Mouse (Mus musculus) liver, embryonic 15.5 days (tissue): ENCODE data around the gene Tut1. TPM values are rescaled to one million over a fixed set of nuclear protein-coding genes. Genes with fewer than 3 reads are reported as not detected.

ENCODE experiments used
- ATAC-seq: fragments of 200-750 bp; cut with Nextera tagmentation; 2 replicates; pipeline ENCODE4 v1.8.0; 2017; ENCODE audit warnings: moderate number of reproducible peaks, mild to moderate bottlenecking, moderate library complexity; ENCODE audit not compliant: insufficient read depth
- H3K27ac ChIP-seq: fragments of 300-500 bp; sonication (generic); replicated peaks from 2 replicates; pipeline ENCODE4 v1.5.1; 2015; ENCODE audit warnings: mild to moderate bottlenecking, inconsistent platforms
- H3K27me3 ChIP-seq: fragments of 300-500 bp; sonication (generic); 2 replicates; pipeline ENCODE4 v1.6.1; 2015; ENCODE audit warnings: mild to moderate bottlenecking, inconsistent platforms
- H3K36me3 ChIP-seq: fragments of 300-500 bp; sonication (generic); replicated peaks from 2 replicates; pipeline ENCODE4 v1.6.1; 2015; ENCODE audit warnings: moderate library complexity, mild to moderate bottlenecking, inconsistent platforms
- H3K4me1 ChIP-seq: fragments of 300-500 bp; sonication (generic); replicated peaks from 2 replicates; pipeline ENCODE4 v1.6.1; 2015; ENCODE audit warnings: inconsistent platforms
- H3K4me2 ChIP-seq: fragments of 300-500 bp; sonication (generic); 2 replicates; pipeline ENCODE4 v1.6.1; 2015; ENCODE audit warnings: moderate library complexity, mild to moderate bottlenecking, inconsistent platforms
- H3K4me3 ChIP-seq: fragments of 300-500 bp; sonication (generic); replicated peaks from 2 replicates; pipeline ENCODE4 v1.5.1; 2015; ENCODE audit warnings: mild to moderate bottlenecking, inconsistent platforms
- H3K9ac ChIP-seq: fragments of 300-500 bp; sonication (generic); 2 replicates; pipeline ENCODE4 v1.6.1; 2015; ENCODE audit warnings: moderate library complexity, mild to moderate bottlenecking, inconsistent platforms
- H3K9me3 ChIP-seq: fragments of 300-500 bp; sonication (generic); replicated peaks from 2 replicates; pipeline ENCODE4 v1.6.1; 2016; ENCODE audit warnings: inconsistent platforms
- WGBS: fragments of 180-500 bp; shearing (Covaris S2); methylation state at CpG from one replicate; pipeline ENCODE4 v1.1.7; 2015; ENCODE audit warnings: mixed read lengths; ENCODE audit not compliant: insufficient replicate concordance; 5-methylcytosine and 5-hydroxymethylcytosine counted together
- polyA plus RNA-seq: library from polyadenylated mRNA; unstranded; fragments of >200 nt; fragmentation: Nextera tagmentation; extraction: Ambion mirVana; gene quantifications from 2 replicates; pipeline ENCODE4 v1.2.1, GENCODE M21; 2015

The Tut1 gene
- polyA plus RNA-seq, 1 experiment from 2014 or later, result 13.7 TPM

- Histone ChIP-seq H3K4me3 (no peak overlapping the region), H3K27me3 (peaks cover 27% of the 10 kb centered on the region), H3K9ac (no peak overlapping the region), H3K4me2 (no peak overlapping the region), H3K36me3 (peaks cover 29% of the 10 kb centered on the region), H3K4me1 (peaks cover 44% of the 10 kb centered on the region), H3K9me3 (no peaks in the 10 kb centered on the region), H3K27ac (peak overlapping the region; percentile 29; the same call in 1 of the 2 replicates)
- 8% methylated on average over 4 of the region's 4 CpGs for WGBS
- 0 out of 2 replicates have a peak, but pooled peaks have one; percentile 16 for ATAC-seq
Observed at GRCm38 (mm10) chr19:8983150-8983650, 29.6 kb downstream of the Tut1 start.

GRCm38 (mm10) chr19:8984255-8984868, 30.7 kb downstream of the Tut1 start:
- Histone ChIP-seq H3K27me3 (peaks cover 39% of the 10 kb centered on the region), H3K9me3 (no peaks in the 10 kb centered on the region), H3K4me2 (no peak overlapping the region), H3K4me1 (peaks cover 51% of the 10 kb centered on the region), H3K9ac (no peak overlapping the region), H3K36me3 (peaks cover 17% of the 10 kb centered on the region), H3K27ac (no peak overlapping the region), H3K4me3 (no peak overlapping the region)
- 28% methylated on average over 7 of the region's 7 CpGs for WGBS
- ATAC-seq, result no peak

- Histone ChIP-seq H3K9me3 (no peaks in the 10 kb centered on the region), H3K27me3 (peaks cover 54% of the 10 kb centered on the region), H3K4me1 (peaks cover 62% of the 10 kb centered on the region), H3K36me3 (peaks cover 3% of the 10 kb centered on the region; the same call in 1 of the 2 replicates), H3K9ac (no peak overlapping the region), H3K4me3 (no peak overlapping the region), H3K4me2 (no peak overlapping the region), H3K27ac (no peak overlapping the region)
- no peak for ATAC-seq
- WGBS, result 59% methylated on average over 5 of the region's 5 CpGs
Observed at GRCm38 (mm10) chr19:8985891-8986290, 32.2 kb downstream of the Tut1 start.

- Histone ChIP-seq H3K4me1 (peaks cover 57% of the 10 kb centered on the region), H3K4me2 (no peak overlapping the region), H3K9me3 (no peaks in the 10 kb centered on the region), H3K27me3 (peaks cover 68% of the 10 kb centered on the region), H3K27ac (no peak overlapping the region), H3K4me3 (no peak overlapping the region), H3K36me3 (no peaks in the 10 kb centered on the region), H3K9ac (no peak overlapping the region)
- no peak for ATAC-seq
- 46% methylated on average over 2 of the region's 2 CpGs for WGBS
Observed at GRCm38 (mm10) chr19:8987816-8988215, 34.2 kb downstream of the Tut1 start.

GRCm38 (mm10) chr19:8988346-8989065, 34.9 kb downstream of the Tut1 start:
- Histone ChIP-seq H3K4me3 (peak overlapping the region; percentile 59), H3K27ac (0 out of 2 replicates have a peak overlapping the region, but pooled peaks have one; percentile 9), H3K9me3 (no peaks in the 10 kb centered on the region), H3K9ac (no peak overlapping the region), H3K27me3 (peaks cover 68% of the 10 kb centered on the region), H3K4me2 (peak overlapping the region; percentile 80), H3K36me3 (no peaks in the 10 kb centered on the region), H3K4me1 (peaks cover 57% of the 10 kb centered on the region)
- no peak for ATAC-seq
- 36% methylated on average over 15 of the region's 15 CpGs for WGBS

- Histone ChIP-seq H3K9me3 (no peaks in the 10 kb centered on the region), H3K9ac (peak within 1 kb of the TSS; percentile 51), H3K4me3 (peak within 1 kb of the TSS; percentile 59), H3K27ac (0 out of 2 replicates have a peak within 1 kb of the TSS, but pooled peaks have one; percentile 38), H3K27me3 (peaks cover 68% of the 10 kb centered on the region), H3K4me1 (peaks cover 54% of the 10 kb centered on the region), H3K4me2 (peak within 1 kb of the TSS; percentile 80), H3K36me3 (no peaks in the 10 kb centered on the region)
- WGBS, result under 1% methylated on average over 42 of the region's 42 CpGs
- ATAC-seq, result peak; percentile 63
Observed at GRCm38 (mm10) chr19:8989066-8989566, 35.5 kb downstream of the Tut1 start, which contains the start of gene Ahnak. TSS of gene Ahnak (plus strand) at chr19:8989284.

GRCm38 (mm10) chr19:8989567-8990431, 36.2 kb downstream of the Tut1 start:
- 0 out of 2 replicates have a peak overlapping the region, but pooled peaks have one; percentile 38 for H3K27ac ChIP-seq
- peak overlapping the region; percentile 59 for H3K4me3 ChIP-seq
- H3K36me3 ChIP-seq, result no peaks in the 10 kb centered on the region
- H3K4me2 ChIP-seq, result peak overlapping the region; percentile 80
- H3K27me3 ChIP-seq, result peaks cover 65% of the 10 kb centered on the region
- under 1% methylated on average over 53 of the region's 53 CpGs for WGBS
- H3K9ac ChIP-seq, result peak overlapping the region; percentile 51
- H3K9me3 ChIP-seq, result no peaks in the 10 kb centered on the region
- H3K4me1 ChIP-seq, result peaks cover 51% of the 10 kb centered on the region
- no peak for ATAC-seq

GRCm38 (mm10) chr19:8990432-8991102, 36.9 kb downstream of the Tut1 start:
- no peak for ATAC-seq
- no peaks in the 10 kb centered on the region for H3K9me3 ChIP-seq
- H3K4me3 ChIP-seq, result peak overlapping the region; percentile 59
- no peaks in the 10 kb centered on the region for H3K36me3 ChIP-seq
- 25% methylated on average over 15 of the region's 15 CpGs for WGBS
- H3K4me1 ChIP-seq, result peaks cover 51% of the 10 kb centered on the region
- no peak overlapping the region; the same call in 1 of the 2 replicates for H3K9ac ChIP-seq
- peak overlapping the region; percentile 80 for H3K4me2 ChIP-seq
- H3K27ac ChIP-seq, result no peak overlapping the region
- peaks cover 65% of the 10 kb centered on the region for H3K27me3 ChIP-seq

- Histone ChIP-seq H3K27me3 (peaks cover 60% of the 10 kb centered on the region), H3K4me2 (peak overlapping the region; percentile 4; the same call in 1 of the 2 replicates), H3K27ac (no peak overlapping the region), H3K36me3 (no peaks in the 10 kb centered on the region), H3K9me3 (no peaks in the 10 kb centered on the region), H3K9ac (no peak overlapping the region), H3K4me3 (peak overlapping the region; percentile 2; the same call in 1 of the 2 replicates), H3K4me1 (peaks cover 45% of the 10 kb centered on the region)
- 50% methylated on average over 4 of the region's 4 CpGs for WGBS
- ATAC-seq, result no peak
Observed at GRCm38 (mm10) chr19:8991245-8991870, 37.7 kb downstream of the Tut1 start.
